Mouse (Mus musculus) liver, adult (tissue): Measurements from ENCODE around the gene Opcml.

ENCODE experiments used
- GATA4 ChIP-seq: IDR thresholded peaks from 2 replicates; pipeline ENCODE4 v1.6.1; 2014; ENCODE audit warnings: mild to moderate bottlenecking, low read length; ENCODE audit not compliant: insufficient replicate concordance

Opcml gene

GRCm38 (mm10) chr9:28354978-28355377 is 564.4 kb downstream of the Opcml start:
- TF ChIP-seq GATA4 = no peak

DNA sequence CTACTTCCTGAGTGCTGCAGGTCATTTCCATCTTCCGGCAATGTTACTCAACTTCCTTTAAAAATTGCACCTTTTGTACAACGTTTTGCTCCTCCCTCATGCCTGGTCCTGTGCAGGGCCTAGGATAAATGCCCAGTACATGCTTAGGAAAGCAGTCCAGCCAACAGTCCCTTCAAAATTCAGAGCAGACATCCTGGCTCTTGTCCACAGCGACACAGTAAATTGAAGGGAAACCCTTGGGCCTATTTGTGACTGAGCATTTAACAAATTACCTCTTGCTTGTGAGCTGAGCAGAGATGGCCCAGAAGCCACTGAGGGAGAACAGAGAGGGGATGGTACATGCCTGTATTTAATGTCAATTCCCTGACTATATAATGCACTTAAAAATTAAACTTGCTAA is 567.4 kb downstream of the Opcml start:
- TF ChIP-seq GATA4 = no peak

- TF ChIP-seq GATA4 = no peak
Measured at GRCm38 (mm10) chr9:28360691-28361090, 570.1 kb downstream of the Opcml start.

- TF ChIP-seq GATA4 = no peak
Measured at GRCm38 (mm10) chr9:28364473-28365159, 574.0 kb downstream of the Opcml start.

GRCm38 (mm10) chr9:28365160-28365473 is 574.5 kb downstream of the Opcml start:
- TF ChIP-seq GATA4 = no peak

DNA sequence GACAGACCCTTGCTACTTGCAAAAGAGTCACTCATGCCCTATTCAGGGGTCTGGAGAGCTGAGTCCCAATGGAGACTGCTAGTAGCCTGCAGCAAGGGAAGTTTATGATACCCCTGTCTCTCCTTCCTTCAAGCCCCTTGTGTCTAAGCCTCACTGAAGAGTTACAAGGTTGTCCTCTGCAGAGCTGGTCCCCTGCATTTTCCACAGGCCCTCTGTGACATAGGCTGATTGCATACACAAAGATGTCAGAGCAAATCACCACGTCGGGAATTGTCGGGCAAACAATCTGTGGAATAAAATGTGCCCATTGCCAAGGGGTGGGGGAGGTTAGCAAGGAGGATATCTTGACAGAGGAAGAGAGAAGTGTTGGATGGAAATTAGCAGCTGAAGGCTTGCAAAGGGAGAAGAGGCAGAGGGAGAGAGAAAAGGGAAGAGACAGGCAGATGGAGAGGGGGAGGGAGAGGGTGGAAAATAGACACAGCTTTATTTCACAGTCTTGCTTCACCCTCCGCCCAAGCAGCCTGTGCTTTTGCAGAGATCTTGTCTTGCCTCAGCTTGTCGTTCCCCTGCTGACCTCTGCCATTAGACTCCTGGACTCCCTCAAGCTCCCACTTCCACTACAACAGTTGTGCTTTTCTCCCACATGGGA is 596.1 kb downstream of the Opcml start:
- TF ChIP-seq GATA4 = no peak

DNA sequence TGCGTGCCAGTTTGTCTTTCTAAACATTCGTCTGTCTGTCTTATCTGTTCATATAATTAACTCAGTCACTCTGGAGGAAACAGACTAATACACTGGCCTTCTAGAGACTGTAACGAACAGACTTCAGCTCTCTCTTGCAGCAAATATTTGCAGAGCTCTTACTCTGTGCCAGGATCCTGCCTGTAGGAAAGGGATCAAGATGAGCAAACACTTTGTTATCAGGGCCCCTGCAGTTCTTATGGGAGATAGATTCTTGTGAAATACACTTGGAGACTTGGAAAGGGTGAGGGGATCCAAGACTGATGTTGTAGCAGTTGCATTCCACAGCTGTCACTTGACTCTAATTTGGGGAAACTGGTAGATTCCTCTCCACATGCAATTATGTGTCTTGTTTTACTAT is 604.6 kb downstream of the Opcml start:
- no peak for TF ChIP-seq GATA4

GRCm38 (mm10) chr9:28395638-28396037 is 605.1 kb downstream of the Opcml start:
- TF ChIP-seq GATA4 = no peak

- TF ChIP-seq GATA4 = no peak
Measured at GRCm38 (mm10) chr9:28402770-28403650, 612.4 kb downstream of the Opcml start.

DNA sequence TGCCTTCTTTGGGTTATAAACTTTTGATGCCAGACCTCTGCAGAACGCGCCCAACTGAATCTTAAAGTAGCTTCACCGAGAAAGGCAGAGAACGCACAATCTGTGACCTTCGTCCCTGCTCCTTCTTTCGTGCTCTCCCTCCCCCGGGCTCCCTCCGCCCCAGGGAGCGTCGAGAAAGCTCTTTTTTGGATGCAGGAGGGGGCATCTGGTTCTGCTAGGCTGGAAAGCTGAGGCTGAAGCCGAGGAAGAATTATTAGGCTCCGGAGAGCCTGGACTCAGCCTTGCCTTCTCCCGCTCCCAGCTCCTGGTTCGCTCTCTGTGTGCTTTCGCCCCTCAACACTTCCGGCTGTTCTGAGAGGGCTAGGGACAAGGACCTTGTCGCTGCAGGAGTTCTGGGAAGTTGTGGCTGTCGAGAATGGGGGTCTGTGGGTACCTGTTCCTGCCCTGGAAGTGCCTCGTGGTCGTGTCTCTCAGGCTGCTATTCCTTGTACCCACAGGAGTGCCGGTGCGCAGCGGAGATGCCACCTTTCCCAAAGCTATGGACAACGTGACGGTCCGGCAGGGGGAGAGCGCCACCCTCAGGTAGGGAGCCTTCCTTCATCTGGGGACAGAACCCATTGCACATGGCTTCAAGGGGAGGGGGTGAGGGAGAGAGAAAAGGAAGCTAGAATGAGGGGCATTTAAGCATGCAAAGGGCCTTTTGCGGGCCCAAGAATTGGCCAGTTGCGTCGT is 613.4 kb downstream of the Opcml start:
- no peak for TF ChIP-seq GATA4

DNA sequence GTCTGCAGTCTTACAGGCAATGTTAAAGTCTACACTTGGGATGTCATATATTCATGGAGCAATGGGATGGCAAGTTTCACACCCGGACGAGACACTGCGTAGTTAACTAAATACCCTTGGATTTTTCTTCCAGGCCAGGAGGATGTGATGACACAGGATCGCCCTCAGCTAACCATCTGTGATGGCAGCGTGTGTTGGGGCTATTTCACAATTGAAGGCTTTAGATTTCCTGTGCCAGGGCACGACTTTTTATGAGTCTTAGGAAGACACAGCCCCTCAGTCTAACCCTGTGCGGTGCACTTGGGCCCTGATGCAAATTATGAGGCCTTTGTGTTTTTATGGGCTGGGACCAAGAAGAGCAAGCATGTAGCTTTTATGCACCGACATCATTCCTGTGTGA is 614.0 kb downstream of the Opcml start:
- no peak for TF ChIP-seq GATA4

DNA sequence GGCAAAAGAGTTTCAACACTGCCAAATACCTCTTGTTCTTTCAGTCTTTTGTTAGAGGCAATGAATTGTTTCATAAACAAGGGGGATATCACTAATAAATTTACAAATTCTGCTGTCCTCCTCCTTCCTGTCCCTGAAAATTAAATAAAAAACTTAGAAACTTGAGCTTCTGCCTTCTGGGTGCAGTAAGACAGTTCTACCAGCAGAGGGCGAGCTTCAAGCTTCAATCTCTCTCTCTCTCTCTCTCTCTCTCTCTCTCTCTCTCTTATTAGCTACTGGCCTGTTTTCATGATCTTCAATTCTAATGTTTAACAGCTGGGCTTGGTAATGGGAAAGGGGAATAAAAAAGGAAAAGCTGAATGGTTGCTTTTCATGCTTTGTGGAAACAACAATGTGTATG is 615.2 kb downstream of the Opcml start:
- TF ChIP-seq GATA4 = no peak

DNA sequence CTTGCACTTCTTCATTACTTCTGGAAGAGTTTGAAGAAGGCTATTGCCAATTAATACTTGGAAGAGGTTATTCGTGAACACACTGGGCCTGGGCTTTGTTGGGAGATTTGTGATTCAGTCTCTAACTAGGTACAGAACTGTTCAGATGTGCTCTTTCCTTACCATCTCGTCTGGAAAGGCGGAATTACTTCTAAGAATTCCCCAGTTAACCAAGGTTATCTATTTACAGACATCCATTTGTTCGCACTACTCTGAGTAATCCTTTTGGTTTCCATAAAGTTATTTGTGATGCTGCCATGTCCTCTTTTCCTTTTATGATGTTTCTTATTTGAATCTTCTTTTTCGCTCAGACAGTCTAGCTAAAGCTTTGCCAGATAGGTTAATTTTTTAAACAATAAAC is 630.2 kb downstream of the Opcml start:
- TF ChIP-seq GATA4 = no peak

DNA sequence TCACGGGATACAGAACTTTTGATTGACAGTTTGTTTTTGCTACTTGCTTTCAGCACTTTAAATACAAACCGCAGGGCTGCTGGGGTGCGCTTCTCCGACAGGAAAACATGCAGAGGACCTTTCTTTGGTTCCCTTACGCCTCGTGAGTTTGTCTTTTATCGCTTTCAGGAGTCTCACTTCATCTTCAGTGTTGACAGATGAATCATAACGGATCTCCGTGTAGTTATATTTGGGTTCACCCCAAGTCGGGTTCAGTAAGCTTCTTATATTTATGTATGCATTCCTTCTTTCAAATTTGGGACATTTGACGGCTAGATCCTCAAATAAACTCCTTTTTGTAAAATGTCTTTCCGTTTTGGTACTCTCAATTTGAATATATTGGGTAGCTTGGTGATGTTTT is 632.8 kb downstream of the Opcml start:
- no peak for TF ChIP-seq GATA4

- no peak for TF ChIP-seq GATA4
Measured at GRCm38 (mm10) chr9:28432159-28432558, 641.6 kb downstream of the Opcml start.
